Mouse (Mus musculus) heart, adult 2 months (tissue): Measurements from ENCODE around the gene Bco2.

Experiments
- CTCF ChIP-seq: fragments of 200-600 bp; IDR thresholded peaks from 2 replicates; pipeline ENCODE4 v1.8.1; 2022; ENCODE audit warnings: antibody characterized with exemption, mild to moderate bottlenecking, moderate library complexity
- EP300 ChIP-seq: fragments of 200-500 bp; IDR thresholded peaks from 2 replicates; pipeline ENCODE4 v1.6.1; 2011; ENCODE audit warnings: low read depth, low read length, control low read depth; ENCODE audit not compliant: insufficient read depth
- POLR2A ChIP-seq: fragments of 200-500 bp; IDR thresholded peaks from 2 replicates; pipeline ENCODE4 v1.6.1; 2011; ENCODE audit warnings: mild to moderate bottlenecking, low read depth, low read length, control low read depth; ENCODE audit not compliant: insufficient read depth

DNA sequence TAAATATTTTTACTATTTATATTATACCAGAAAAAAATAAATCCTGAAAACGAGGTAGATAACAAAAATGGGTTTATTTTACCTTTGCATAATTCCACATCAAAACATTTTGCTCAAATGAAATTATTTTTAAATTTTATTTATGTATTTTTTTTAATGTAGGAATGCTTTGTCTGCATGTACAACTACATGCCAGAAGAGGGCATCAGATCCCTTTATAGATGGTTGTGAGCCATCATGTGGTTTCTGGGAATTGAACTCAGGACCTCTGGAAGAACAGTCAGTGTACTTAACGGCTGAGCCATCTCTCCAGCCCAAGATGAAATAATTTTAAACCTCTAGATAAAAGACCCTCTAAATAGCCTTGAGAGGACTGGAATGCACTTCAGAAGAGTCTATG, 33.4 kb downstream of the Bco2 start:
- peak; percentile 55 for TF ChIP-seq CTCF
- no peak for TF ChIP-seq EP300
- TF ChIP-seq POLR2A: no peak
